Mouse (Mus musculus): ENCODE data around the gene Coro1c.

DNA sequence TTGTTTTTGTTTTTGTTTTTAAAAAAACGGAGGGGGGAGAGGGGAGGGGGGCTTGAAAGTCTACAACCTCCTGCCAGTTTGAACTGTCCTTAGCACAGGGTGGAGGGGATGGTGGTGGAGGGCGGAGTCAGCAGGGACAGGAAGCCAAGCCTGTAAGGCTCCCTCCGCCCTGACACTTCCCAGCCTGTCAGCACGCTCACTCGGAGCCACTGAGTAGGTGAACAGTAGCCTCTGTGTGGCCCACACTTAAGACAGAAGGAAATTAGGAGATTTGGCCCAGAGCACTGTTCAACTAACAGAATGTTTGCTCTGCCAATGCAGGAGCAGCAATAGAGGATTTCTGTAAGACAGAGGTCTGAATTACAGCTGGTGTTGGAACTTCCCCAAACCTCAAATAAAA is 49.6 kb downstream of the Coro1c start:
- TF ChIP-seq CTCF (IDR thresholded peaks at IDR 0.05; ENCODE audit: borderline replicate concordance, insufficient read depth, low read length) (no peak), POLR2A (IDR thresholded peaks at IDR 0.05; ENCODE audit: low read depth, low read length) (no peak)

Data from embryonic fibroblast, embryonic 13.5 days (primary cell).